Mouse (Mus musculus) heart, adult 11 months (tissue): ENCODE measurements around the gene Helb.
A peak's percentile ranks its signal among the peaks of the same experiment; 100 is the strongest.

Experiments
- DNase-seq: peaks from one replicate; pipeline ENCODE4 v3.0.0; 2022

Gene Helb

GRCm38 (mm10) chr10:120112507-120113396 lies at the start of gene Helb:
TSS of gene Helb (minus strand) at chr10:120112987.
- peak; percentile 100 for DNase-seq

DNA sequence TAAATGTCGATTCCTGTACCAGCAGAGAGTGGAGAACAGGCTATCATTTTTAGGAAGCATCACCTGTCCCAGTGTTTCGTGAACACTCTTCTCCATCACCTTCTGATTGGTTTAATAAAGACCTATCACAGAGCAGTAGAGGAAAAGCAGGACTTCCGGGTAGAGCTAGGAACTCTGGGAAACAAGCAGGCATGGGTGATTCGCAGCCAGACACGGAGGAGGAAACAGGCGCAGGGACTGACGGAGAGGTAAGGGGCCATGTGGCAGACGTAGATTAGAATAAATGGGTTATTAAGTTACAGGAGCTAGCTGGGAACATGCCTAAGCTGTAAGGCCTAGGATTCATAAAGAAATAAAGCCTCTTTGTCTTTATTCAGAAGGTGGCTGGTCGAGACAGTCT lies 47.7 kb upstream of the Helb start:
- no peak for DNase-seq

GRCm38 (mm10) chr10:120153911-120154310 lies 41.1 kb upstream of the Helb start:
- no peak for DNase-seq

GRCm38 (mm10) chr10:120151672-120152071 lies 38.9 kb upstream of the Helb start:
- no peak for DNase-seq

DNA sequence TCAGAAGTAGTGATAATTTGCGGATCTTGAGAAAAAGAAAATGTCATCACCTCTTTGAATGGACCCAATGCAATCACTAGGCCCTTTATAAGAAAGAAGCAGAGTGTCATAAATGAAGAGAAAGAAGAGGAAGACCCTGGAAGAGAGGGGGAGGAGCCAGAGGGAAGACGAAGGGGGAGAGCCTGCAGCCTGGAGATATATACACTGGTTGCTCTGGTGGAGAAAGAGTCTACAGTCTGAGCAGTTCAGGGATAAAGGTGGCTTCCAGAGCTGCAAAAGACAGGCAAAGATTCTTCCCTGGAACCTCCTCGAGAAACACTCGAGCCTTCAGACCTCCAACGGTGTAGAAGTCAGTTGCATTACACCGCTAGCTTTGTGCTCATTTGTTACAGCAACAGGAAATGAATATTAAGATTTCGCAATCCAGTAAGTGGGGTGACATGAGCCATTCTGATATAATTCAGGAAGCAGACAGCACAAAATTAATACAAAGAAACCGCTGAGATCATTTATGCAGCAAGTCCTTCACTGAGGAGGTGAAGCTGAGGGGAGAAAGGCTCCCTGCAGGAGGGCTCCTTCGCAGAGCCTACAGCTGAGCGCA lies 28.2 kb upstream of the Helb start:
- no peak for DNase-seq

DNA sequence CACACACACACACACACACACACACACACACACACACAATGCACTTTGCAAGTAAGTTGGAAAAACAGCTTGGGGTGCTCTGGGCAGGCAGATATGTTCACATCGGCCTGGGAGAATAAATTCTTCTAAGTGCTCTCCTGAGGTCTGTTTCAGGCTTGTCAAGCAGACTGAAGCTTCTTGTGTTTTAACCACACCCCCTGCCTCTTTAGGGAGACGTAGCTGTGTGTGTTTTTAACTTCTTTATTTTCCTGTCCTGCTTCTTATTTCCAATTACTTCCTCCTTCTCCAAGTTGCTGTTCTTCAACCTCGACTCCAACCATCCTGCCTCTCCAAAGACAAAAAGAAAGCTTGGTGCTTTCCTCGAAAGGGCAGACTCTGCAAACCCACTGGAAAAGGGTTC lies 27.4 kb upstream of the Helb start:
- DNase-seq = no peak

DNA sequence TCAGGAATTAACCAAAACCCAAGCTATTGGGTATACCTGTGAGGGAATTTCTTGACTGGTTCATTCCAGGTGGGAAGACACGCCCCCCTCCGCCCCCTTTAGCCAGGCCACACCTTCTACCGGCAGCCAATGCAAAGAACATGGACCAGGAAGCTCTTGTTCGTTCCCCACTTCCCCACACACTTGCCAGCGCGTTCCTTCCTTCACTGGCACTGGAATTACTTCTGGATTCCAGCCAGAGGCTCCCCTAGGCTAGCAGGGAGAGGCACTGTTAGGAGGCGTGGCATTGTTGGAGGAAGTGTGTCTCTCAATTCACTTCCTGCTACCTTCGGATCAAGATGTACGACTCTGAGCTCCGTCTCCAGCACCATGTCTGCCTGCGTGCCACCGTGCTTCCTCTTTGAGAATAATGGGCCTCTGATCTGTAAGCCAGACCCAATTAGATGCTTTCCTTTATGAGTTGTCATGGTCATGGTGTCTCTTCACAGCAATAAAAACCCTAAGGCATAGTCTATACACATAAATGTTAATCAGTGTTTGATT lies 23.3 kb upstream of the Helb start:
- no peak for DNase-seq

DNA sequence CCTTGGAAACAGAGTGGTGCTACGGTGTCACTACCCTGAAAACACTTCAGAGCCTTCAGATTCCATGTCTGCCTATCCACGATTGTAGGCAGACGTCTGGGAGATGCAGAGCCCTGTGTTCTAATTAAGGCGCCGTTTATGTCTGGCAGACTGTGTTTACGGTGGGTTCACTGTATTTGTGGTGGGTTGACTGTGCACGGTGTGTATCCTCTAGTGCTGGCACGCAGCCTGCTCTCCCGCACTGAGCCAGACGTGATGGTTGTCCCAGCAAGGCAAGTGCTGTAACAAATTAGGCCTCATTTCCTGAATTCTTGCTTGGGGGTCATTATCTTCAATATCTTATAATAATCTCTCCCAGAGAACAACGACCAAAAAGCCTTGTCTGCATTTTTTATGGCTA lies 20.9 kb upstream of the Helb start:
- no peak for DNase-seq

DNA sequence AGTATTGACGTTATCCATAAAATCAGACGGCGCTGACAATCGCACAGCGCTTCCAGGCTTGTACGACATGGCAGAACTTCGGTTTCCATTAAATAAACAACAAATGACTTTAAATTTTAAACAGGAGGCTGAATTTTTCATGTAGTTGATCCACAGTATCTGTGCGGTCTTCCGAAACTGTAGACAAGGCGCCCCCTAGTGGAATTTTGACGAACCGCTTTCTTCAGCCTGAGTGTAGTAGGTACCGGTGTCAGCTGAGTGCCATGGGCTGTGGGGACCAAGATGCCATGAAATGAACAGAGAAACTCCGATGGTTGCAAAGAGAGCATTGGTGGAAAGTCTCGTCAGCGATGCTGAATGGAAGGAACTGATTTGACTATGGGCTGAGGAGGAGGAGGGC lies 17.8 kb upstream of the Helb start:
- no peak for DNase-seq

DNA sequence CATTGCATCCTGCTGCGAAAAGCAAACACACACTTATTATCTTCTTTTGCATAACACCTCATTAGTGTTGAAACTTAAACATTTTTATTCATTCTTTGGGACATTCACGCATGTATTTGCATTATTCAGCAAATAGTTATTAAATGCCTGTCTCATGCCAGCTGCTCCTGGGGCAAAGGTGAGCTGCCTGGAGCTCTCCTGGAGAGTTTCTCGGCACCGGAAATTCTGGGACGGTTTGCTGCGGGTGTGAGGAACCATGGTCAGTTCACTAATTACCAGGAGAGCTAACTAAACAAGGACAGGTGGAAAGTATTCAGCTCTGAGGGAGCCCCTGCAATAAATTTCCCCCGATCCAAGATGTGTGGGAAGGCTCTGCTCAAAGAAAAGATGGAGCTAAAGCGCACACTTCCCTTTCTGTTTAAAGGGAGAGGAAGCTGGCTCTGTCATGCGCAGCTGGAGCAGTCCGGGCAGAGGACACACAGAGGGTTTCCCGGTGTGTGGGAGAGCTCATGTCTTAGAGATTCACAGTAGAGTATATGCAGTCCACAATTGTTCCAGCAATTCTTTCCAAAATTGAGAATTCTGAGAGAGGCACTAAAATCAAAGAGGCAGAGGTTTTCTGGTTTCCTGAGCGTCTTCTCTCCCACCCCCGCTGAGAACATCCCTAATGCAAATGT lies 16.0 kb upstream of the Helb start:
- DNase-seq = no peak

DNA sequence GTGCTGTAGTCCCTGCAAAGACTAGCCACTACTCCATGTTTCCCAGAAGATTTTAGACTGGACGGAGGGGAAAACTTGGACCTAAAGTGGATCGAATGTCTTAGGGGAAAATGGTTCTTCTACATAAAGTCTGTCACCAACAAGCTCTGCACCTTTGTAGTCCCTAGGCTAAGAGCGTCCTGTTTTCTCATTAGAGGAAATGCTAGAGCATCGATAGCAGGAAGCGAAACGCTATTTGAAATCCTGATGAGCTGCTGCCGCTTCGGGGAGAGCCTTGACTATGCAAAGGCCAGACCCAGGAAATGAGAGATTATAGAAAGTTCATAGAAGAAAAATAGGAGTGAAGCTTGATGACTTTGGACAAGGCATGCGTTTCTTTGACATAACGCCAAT lies 12.7 kb upstream of the Helb start:
- DNase-seq = no peak

- DNase-seq = peak; percentile 96
These were observed 12.1 kb upstream of the Helb start for GRCm38 (mm10) chr10:120124801-120125464.

GRCm38 (mm10) chr10:120123721-120124120 lies 10.9 kb upstream of the Helb start:
- DNase-seq = no peak

- DNase-seq = no peak
These were observed 2.5 kb upstream of the Helb start for GRCm38 (mm10) chr10:120115249-120115648.

GRCm38 (mm10) chr10:120114493-120114892 lies 1.7 kb upstream of the Helb start:
- no peak for DNase-seq

DNA sequence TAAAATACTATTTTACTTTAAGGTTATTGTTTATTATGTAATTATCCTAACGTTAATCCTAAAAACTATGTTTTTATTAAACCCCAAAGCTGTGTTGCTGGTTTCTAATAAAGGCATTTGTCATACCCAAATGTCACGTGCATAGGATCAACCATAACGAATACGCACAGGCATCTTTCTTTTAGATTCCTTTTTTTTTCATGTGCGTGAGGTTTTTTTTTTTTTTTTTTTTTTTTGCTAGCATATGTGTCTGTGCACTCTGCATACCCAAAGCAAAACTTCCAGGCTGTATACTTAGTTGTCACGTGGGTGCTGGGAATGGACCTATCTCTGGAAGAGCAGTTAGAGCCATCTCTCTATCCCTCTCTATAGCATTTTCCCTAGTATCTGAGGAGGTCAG lies 1.2 kb upstream of the Helb start:
- DNase-seq = no peak

DNA sequence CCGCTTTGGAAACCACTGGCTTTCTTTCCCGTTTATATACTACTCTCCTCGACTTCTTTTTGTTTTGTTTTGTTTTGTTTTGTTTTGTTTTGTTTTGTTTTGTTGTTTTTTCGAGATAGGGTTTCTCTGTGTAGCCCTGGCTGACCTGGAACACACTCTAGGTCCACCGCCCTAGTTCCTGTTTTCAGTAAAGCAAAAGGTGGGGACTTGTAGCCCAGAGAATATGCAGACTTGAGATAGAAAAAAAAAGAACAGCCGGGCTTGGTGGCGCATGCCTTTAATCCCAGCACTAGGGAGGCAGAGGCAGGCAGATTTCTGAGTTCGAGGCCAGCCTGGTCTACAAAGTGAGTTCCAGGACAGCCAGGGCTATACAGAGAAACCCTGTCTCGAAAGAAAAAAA lies 695 bp upstream of the Helb start:
- peak; percentile 81 for DNase-seq

- DNase-seq = no peak
These were observed 982 bp downstream of the Helb start for GRCm38 (mm10) chr10:120111691-120112319.

- peak; percentile 71 for DNase-seq
These were observed 12.0 kb downstream of the Helb start for GRCm38 (mm10) chr10:120100806-120101205.

- DNase-seq = no peak
These were observed 15.2 kb downstream of the Helb start for GRCm38 (mm10) chr10:120097564-120097963.

GRCm38 (mm10) chr10:120095716-120096115 lies 17.1 kb downstream of the Helb start:
- DNase-seq = no peak

- DNase-seq = no peak
These were observed 17.7 kb downstream of the Helb start for GRCm38 (mm10) chr10:120095136-120095535.

GRCm38 (mm10) chr10:120092548-120092947 lies 20.2 kb downstream of the Helb start:
- DNase-seq = no peak
